Mouse (Mus musculus) liver, embryonic 14.5 days (tissue): ENCODE data around the gene Optn. TPM values are rescaled to one million over a fixed set of nuclear protein-coding genes. Genes with fewer than 3 reads are reported as not detected.

ENCODE experiments used
- ATAC-seq: fragments of 200-750 bp; cut with Nextera tagmentation; 2 replicates; pipeline ENCODE4 v1.8.0; 2017; ENCODE audit warnings: moderate number of reproducible peaks, mild to moderate bottlenecking, moderate library complexity; ENCODE audit not compliant: insufficient read depth
- DNase-seq, 3 experiments: peaks; one replicate each; pipeline ENCODE4 v3.0.0-alpha.2; 2012 to 2013; ENCODE audit warnings: low read depth in 3 of 3, low spot score in 3 of 3
- H3K27ac ChIP-seq: fragments of 300-500 bp; sonication (generic); 2 replicates; pipeline ENCODE4 v1.5.1; 2014; ENCODE audit warnings: moderate library complexity, mild to moderate bottlenecking, control low read depth, inconsistent platforms
- H3K27me3 ChIP-seq: fragments of 300-500 bp; sonication (generic); 2 replicates; pipeline ENCODE4 v1.6.1; 2014; ENCODE audit warnings: mild to moderate bottlenecking, low read length, moderate library complexity; ENCODE audit not compliant: control insufficient read depth, insufficient read depth
- H3K36me3 ChIP-seq: fragments of 300-500 bp; sonication (generic); replicated peaks from 2 replicates; pipeline ENCODE4 v1.6.1; 2014; ENCODE audit warnings: low read depth; ENCODE audit not compliant: control insufficient read depth, insufficient read depth
- H3K4me1 ChIP-seq, 2 experiments: fragments of 200-500 bp in 1 of 2; fragments of 300-500 bp in 1 of 2; sonication (generic) in 1 of 2; replicated peaks; 2 replicates each; pipeline ENCODE4 v1.6.1; 2012 to 2014; ENCODE audit warnings: antibody characterized with exemption in 1 of 2, inconsistent platforms in 1 of 2, low read length in 1 of 2; ENCODE audit not compliant: control insufficient read depth in 2 of 2, insufficient read depth in 2 of 2
- H3K4me2 ChIP-seq: fragments of 300-500 bp; sonication (generic); 2 replicates; pipeline ENCODE4 v1.6.1; 2014; ENCODE audit warnings: low read depth, mild to moderate bottlenecking, control low read depth, moderate library complexity
- H3K4me3 ChIP-seq, 2 experiments: fragments of 200-500 bp in 1 of 2; fragments of 300-500 bp in 1 of 2; sonication (generic) in 1 of 2; 2 replicates each; pipeline ENCODE4 v1.5.1; 2012 to 2014; ENCODE audit warnings: low read depth in 2 of 2, low read length in 2 of 2, mild to moderate bottlenecking in 2 of 2, control low read depth in 1 of 2, inconsistent platforms in 1 of 2, moderate library complexity in 1 of 2; ENCODE audit not compliant: insufficient read depth in 1 of 2
- H3K9ac ChIP-seq: fragments of 300-500 bp; sonication (generic); replicated peaks from 2 replicates; pipeline ENCODE4 v1.6.1; 2014; ENCODE audit warnings: mild to moderate bottlenecking, control low read depth, moderate library complexity
- H3K9me3 ChIP-seq: fragments of 300-500 bp; sonication (generic); 2 replicates; pipeline ENCODE4 v1.6.1; 2016; ENCODE audit warnings: low read length, mixed read lengths; ENCODE audit not compliant: control insufficient read depth
- CTCF ChIP-seq: IDR thresholded peaks from 2 replicates; pipeline ENCODE4 v1.5.1; 2016; ENCODE audit warnings: antibody characterized with exemption, low read depth, control low read depth
- EP300 ChIP-seq: IDR thresholded peaks from 2 replicates; pipeline ENCODE4 v1.6.1; 2016; ENCODE audit warnings: antibody characterized with exemption, low read depth
- WGBS: fragments of 180-500 bp; shearing (Covaris S2); extraction: QIAGEN DNeasy Blood & Tissue Kit; methylation state at CpG from one replicate; pipeline ENCODE4 v1.1.7; 2014; ENCODE audit not compliant: insufficient replicate concordance; 5-methylcytosine and 5-hydroxymethylcytosine counted together
- polyA plus RNA-seq, 2 experiments: library from polyadenylated mRNA; depleted of rRNA in 1 of 2; stranded (reverse) in 1 of 2; unstranded in 1 of 2; fragments of >200 nt; fragmentation: Nextera tagmentation in 1 of 2; extraction: Ambion mirVana in 1 of 2; gene quantifications; 2 replicates each; pipeline versions ENCODE4 v1.2.1 to v1.2.3; 2012 to 2014

Optn gene
- polyA plus RNA-seq, 2 experiments: 6.4 to 15.6 TPM

DNA sequence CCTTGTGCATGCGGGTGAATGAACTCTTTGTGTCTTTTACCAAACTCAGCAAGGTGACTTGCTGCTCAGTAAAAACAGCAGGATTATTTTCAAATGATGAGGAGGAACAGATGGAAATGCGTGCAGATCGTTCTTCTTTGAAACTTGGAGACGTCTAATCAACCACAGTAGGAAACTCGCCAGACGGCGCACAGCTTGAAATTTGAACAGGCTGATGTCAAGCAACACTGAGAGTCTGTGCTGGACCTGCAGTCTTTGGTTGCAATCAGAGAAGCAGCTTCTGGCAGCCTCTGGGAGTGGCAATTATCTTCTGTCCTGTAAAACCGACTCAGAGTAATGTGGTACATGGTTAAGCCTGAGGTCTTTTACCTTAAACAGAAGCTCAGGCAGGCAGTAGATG, 85.8 kb downstream of the Optn start:
- Histone ChIP-seq H3K36me3 (no peaks in the 10 kb centered on the region), H3K27me3 (no peaks in the 10 kb centered on the region), H3K9ac (no peak overlapping the region), H3K4me2 (no peak overlapping the region), H3K4me1 (no peaks in the 10 kb centered on the region), H3K27ac (no peak overlapping the region), H3K9me3 (no peaks in the 10 kb centered on the region), H3K4me3 (no peak overlapping the region)
- ATAC-seq: no peak
- TF ChIP-seq CTCF (no peak), EP300 (no peak)
- 47% methylated on average over 8 of the region's 8 CpGs for WGBS
- no peak for DNase-seq

DNA sequence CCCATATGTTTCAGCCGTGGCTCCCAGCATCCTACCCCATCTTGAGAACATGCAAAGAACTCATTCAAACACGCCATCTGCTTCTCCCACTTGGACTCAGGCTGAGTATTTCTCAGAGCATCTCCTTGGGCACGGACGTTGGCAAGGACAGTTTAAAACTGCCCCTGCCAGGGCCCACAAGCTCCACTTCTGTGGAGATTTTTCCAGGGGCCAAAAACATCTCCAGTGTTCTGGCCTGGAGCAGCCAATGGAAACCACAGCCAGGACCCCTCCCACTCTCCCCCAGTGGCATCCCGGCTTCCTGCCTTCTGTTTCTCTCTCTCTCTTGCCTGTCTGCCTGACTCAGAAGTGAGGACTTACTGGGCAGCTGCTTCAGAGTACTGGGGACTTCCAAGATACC, 88.0 kb downstream of the Optn start, which contains the start of gene Ucma:
TSS of gene Ucma (plus strand) at position 316 of the 400 bp plus-strand sequence.
- no peak for ATAC-seq
- H3K27me3 ChIP-seq: no peaks in the 10 kb centered on the region
- no peaks in the 10 kb centered on the region for H3K36me3 ChIP-seq
- H3K9ac ChIP-seq: no peak within 1 kb of the TSS
- H3K4me1 ChIP-seq: no peaks in the 10 kb centered on the region
- WGBS: 45% methylated on average over 5 of the region's 5 CpGs
- H3K9me3 ChIP-seq: no peaks in the 10 kb centered on the region
- no peak within 1 kb of the TSS for H3K27ac ChIP-seq
- TF ChIP-seq CTCF (no peak), EP300 (no peak)
- DNase-seq: no peak
- no peak within 1 kb of the TSS for H3K4me2 ChIP-seq
- no peak within 1 kb of the TSS for H3K4me3 ChIP-seq

Other genes starting within 250 kb of the Optn start
- 12.7 and 16.8 TPM in 2 replicates for gene Sephs1, start 182.5 kb downstream of the Optn start, polyA plus RNA-seq (2012; rRNA removed)
- 29.9 and 32.2 TPM in 2 replicates for gene Sephs1, start 182.5 kb downstream of the Optn start, polyA plus RNA-seq (2014; fragmentation: Nextera tagmentation; extraction: Ambion mirVana)
- gene Phyh, start 145.0 kb downstream of the Optn start, polyA plus RNA-seq (2012; rRNA removed): 27.3 and 38.8 TPM in 2 replicates
- gene Phyh, start 145.0 kb downstream of the Optn start, polyA plus RNA-seq (2014; fragmentation: Nextera tagmentation; extraction: Ambion mirVana): 63.8 and 67.8 TPM in 2 replicates
- gene Ucma, start 87.9 kb downstream of the Optn start, polyA plus RNA-seq (2012; rRNA removed): not detected in 2 replicates
- gene Ucma, start 87.9 kb downstream of the Optn start, polyA plus RNA-seq (2014; fragmentation: Nextera tagmentation; extraction: Ambion mirVana): not detected in 2 replicates
- 24.6 and 32.3 TPM in 2 replicates for gene Mcm10, start 51.3 kb downstream of the Optn start, polyA plus RNA-seq (2012; rRNA removed)
- 35.2 and 37.2 TPM in 2 replicates for gene Mcm10, start 51.3 kb downstream of the Optn start, polyA plus RNA-seq (2014; fragmentation: Nextera tagmentation; extraction: Ambion mirVana)
- gene Ccdc3, start 73.7 kb upstream of the Optn start, polyA plus RNA-seq (2012; rRNA removed): 2.2 and 2.7 TPM in 2 replicates
- 2.7 and 3.0 TPM in 2 replicates for gene Ccdc3, start 73.7 kb upstream of the Optn start, polyA plus RNA-seq (2014; fragmentation: Nextera tagmentation; extraction: Ambion mirVana)